Mouse (Mus musculus) c-Kit-positive CD71-positive TER-119-positive erythroid progenitor cells, embryonic 14.5 days (primary cell): ENCODE measurements around the gene Ctnnd1.
"Not testable (repeated sequence)": the region's sequence is repeated elsewhere in the genome, so short reads cannot be mapped to it uniquely, and the experiment has no call there.

Experiments
- DNase-seq: peaks from one replicate; pipeline ENCODE4 v3.0.0-alpha.2; 2013; ENCODE audit warnings: low spot score

The Ctnnd1 gene

DNA sequence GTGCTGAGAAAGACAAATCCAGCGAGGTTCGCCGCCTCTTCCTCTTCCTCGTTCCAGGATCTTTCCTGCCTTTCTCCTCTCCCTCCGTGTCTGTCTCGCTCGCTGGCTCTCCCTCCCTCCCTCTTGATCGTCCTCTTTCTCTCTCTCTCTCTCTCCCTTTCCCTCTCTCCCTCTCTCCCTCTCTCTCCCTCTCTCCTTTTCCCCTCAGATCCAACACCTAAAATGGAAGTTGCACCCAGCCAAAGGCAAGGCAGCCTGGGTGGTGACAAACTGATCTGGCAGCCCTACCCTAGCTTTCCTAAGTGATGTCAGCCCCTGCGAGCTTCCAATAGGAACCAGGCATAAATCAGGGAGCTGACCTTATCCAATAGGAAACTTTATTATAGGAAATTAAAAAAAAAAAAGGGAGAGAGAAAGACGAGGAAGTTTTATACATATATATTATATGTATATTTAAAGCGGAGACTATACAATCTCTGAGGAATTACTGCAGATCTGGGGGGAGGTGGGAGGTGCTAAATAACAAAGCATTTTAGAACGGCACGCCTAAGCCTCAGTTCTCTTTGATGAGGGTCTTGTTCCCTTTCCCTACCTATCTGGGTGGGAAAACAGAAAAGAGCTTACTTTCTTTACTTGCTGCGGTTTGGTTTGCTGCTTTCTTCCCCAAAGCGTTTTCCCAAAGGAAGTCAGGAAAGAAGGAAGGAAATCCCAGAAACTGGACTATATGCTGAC is at the start of gene Ctnnd1:
Gene Ctnnd1 (minus strand): TSS at position 302 of the 732 bp plus-strand sequence.
- peak; percentile 74 for DNase-seq

DNA sequence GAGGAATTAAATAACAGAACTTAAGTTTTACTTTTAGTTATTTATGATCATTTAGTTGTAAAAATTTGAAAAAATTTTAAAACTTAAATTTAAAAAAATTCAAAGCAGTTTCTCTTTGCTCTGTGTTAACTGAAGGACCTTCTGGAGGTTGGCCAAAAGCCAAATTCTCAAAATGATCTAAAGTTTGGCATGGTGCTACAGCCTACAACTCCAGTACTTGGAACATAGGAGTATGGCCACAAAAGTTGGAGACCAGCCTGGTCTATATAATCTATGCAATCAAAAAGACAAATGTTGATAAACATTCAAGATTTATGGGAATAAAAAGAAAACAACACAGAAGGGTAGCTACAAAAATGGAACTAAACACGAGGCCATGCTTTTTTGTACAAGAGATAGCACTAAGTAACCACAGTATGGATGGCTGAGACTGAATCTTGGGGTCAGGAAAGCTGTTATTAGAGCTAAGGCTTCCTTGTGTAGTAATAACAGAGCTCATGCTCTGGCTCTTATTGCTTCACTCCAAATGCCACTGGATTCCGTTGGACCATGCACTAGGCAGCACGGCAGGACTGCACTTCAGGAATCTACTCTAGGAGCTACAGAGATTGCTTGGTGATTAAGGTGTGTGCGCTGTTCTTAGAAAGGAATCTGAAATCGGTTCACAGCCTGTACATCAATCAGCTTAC is 44.6 kb upstream of the Ctnnd1 start:
- DNase-seq: no peak

DNA sequence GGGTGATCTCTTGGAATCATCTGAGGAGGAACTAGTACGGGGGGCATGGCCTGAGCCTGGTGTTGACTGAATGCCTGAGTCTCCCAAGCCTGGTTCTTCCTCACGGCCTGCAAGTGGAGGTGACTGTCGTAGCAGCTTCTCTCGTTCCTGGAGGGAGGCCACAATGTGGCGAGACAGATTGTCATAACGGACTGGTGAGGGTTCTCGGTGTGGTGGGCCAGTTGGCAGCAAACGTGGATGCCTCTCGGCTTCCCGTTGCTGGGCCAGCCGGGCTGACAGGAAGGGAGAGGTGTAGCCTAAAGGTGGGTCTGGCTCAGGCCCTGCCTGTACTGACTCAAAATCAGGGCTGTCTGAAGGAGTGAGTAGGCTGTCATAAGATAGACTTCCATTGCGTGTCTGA is 39.5 kb upstream of the Ctnnd1 start:
- no peak for DNase-seq

DNA sequence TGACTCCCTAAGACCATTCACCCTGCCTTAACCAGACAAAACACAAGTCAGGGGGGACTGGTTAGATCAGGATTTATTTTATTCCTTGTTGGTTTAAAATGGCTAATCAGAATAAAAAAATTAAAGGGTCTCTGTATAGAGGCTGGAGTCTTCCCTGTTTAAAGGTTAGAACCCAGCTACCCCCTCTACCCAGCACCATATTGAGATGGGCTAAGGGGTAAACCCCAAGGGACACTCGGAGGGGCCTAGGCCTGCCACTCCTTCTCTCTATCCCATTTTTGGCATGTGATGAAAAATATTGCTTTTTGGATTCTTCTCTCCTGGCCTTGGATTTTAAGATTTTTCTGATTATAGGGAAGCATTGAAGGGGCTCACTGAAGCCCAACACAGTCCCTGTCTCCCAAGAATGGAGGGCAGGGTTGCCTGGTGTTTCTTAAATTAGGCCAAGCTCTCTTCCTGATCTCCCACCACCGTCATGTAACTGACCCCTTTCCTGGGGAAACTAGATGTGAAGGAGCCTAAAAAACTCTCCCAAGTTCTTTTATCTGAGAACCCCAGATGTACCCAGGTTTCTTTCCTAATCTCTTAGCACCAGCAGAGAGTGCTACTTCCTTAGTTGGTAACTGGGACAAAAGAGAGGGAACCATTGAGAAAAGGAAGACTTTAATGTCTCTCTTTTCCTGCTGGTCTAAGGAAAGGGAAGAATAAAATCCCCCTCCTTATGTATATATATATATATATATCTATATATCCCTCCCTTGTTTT is 37.7 kb upstream of the Ctnnd1 start:
- DNase-seq: peak; percentile 23

DNA sequence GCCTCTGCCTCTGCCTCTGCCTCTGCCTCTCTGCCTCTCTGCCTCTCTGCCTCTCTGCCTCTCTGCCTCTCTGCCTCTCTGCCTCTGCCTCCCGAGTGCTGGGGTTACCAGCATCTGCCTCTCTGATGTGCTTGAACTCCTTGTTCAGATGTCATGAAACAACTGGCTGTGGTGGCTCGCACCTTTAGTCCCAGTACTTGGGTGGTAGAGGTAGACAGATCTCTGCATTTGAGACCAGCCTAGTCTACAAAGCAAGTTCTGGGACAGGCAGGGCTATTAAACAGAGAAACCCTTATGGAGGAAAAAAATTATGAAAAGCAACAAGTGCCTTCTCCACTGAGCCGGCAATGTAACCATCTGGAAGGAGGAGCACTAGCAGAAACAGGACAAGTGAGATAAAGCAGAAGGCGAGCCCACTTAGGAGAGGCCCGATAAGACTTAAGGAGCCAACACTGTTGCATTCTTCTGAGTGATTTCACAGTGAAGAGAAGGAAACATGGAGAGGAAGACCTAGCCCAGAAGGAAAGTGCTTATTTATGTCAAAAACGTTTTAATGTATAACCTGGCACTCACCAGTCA is 32.1 kb upstream of the Ctnnd1 start:
- peak; percentile 69 for DNase-seq

DNA sequence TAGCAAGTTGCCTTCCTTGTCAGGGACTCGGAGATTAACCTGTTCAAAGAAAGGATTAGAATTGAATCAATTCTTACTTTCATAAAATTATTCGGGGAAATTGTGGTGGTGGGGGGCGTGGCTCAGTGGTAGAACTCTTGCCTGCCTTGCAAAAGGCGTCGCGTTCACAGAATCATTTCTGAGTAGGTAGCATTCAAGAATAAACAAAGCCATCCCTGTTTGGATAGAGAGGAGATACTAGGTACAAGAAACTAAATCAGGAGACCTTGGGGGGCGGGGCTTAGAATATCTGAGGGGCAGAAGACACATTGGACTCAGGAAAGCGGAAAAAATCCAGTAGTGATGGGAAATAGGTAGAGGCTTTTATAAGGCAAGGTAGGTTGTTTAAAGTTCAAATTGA is 28.5 kb upstream of the Ctnnd1 start, which contains the start of gene Tmx2:
Gene Tmx2 (minus strand): TSS at position 125 of the 400 bp plus-strand sequence.
- DNase-seq: no peak

DNA sequence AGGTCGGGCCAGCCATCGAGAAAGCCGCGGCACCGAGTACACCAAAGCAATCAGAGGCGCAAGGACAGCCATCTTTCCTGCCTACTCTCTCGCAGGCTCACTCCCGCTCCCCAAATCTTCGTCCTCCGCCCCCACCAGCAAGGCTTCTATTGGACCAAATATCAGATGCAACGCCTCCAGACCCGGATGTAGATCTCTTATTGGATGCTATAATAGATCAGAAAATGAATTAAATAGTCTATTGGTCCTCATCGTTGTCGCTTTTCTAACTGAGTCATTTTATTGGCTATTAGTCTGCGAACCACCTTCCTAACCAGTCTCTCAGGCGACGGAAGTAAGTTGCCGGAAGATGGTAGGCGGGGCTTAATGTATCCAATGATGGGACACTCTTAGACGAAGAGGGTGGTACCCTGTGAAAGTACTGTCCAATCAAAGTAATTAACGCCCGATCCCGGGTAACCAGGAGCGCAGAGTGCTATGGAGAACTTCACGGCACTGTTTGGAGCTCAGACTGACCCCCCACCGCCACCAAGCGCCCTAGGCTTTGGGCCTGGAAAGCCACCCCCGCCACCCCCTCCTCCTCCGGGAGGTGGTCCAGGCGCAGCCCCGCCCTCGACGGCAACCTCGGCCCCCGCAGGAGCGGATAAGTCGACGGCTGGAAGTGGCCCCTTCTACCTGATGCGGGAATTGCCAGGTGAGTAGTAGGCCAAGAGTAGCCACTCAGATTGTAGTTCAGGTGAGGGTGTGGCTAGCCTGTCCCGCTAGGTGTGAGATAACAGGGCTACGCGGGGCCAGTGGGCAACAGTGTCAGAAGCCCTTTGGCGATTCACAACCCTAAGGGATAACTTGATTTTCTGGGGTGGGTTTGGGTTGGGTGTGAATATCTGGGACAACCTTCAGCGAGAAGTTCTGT is 27.7 kb upstream of the Ctnnd1 start, which contains the start of the genes Gm28635 and Med19:
Gene Gm28635 (minus strand): TSS at position 74 of the 913 bp plus-strand sequence.
Gene Med19 (plus strand): TSS at position 435 of the 913 bp plus-strand sequence.
- peak; percentile 99 for DNase-seq

DNA sequence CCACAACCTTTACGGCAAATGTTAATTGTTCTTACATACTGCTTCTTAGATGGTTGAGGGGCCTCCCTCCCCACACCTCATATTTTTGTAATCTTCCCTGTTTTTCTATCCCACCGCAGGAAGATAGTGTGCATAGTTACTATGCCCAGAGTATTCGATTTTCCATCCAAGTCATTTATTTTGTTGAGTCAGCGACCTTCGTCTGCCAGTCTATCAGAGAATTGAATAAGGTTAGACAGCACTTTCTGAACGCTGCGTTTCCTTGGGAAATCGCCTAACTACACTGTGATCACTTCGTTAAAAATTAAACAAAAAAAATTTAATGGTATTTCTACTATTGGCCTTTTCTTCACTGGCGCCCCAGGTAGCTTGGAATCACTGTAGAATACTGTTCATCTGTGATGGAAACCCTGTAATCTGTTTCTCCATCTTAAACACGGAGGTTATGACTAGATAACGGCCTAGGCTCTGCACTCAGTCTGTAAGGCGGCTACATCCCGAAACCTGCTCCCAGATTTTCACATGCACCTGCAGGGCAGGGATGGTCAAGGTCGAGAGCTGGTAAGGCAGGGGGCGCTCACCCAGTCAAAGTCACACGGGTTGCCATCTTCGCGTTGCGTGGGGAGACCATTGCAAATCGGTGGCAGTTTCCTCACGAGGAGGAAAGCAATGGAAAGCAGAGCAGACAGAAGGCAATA is 26.9 kb upstream of the Ctnnd1 start:
- DNase-seq: peak; percentile 29

DNA sequence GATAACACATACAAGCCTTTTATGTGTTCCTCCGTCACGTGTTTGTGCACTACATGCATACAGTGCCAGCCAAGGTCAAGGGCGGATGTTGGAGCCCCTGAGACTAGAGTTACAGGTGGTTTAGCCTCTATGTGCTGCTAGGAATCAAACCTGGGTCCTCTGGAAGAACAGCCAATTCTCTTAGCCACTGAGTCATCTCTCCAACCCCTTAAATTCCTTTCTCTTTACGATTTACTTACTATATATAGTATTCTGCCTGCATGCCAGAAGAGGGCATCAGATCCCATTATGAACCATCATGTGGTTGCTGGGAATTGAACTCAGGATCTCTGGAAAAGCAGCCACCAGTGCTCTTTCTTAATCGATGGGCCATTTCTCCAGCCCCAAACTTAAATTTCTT is 21.0 kb upstream of the Ctnnd1 start:
- DNase-seq: not testable (repeated sequence)

DNA sequence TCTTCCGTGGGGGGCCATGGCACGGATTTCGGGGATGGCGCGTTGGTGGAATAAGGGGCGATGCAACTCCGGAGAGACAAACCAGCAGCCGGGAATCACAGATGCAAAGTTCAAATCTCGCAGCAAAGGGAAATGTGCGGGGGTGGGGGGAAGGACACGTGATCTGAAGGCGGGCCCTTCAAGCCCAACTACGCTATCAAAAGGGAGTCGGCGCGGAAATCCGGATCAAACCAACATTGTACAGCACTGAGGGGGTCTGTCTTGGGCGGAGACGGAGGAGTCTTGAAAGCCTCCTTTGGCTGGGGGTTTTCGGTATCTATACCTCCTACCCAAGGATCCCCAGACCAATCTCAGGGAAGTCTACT is 20.0 kb upstream of the Ctnnd1 start, which contains the start of gene Selenoh:
Gene Selenoh (minus strand): TSS at position 202 of the 365 bp plus-strand sequence.
- DNase-seq: peak; percentile 89

DNA sequence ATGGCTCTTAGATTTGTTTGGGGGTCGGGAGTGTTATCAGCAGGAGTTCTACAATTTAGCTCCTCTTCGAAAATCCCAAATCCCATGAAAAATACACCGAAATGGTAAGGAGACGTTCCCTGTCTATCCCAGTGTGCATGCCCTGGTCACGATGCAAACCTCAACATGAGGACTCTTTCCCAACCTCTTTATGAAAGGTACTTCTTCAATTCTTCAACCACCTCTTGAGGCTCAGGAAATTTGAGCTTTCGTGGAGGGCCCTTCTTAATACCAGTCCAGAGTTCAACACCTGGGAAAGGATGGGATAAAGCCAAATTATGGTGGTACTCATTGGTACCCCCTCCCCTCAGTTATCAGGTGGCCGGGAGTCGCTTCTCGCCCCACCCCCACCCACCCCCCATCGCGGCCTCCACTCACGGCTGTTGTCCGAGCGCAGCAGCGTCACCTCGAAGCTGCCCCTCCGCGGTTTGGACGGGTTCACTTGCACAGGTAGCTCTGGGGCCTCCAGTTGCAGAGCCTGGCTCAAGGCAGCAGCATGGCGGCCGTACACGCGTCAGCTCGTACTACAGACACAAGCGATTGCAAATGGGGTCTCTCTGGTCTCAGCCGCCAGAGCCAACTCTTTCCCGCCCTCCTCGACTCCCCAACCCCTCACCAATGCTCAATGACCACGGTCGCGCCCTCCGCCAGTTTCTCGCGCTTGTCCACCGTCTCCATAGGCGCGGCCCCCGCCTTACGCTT is 19.4 kb upstream of the Ctnnd1 start:
- no peak for DNase-seq

DNA sequence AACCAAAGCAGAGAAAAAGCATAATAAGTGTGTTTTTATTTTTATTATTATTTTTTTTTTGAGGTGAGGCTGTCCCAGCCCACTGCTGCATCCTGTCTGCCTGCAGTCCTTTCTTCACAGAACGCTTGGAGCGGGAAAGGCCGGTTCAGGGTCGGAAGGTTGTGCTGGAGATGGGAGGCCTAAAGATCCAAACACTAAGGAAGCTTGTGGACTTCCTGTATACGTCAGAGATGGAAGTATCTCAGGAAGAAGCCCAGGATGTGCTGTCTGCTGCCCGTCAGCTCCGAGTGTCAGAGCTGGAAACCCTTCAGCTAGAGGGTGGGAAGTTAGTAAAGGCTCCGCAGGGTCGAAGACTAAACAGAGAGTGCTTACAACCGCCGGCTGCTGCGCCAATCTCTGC is 15.5 kb upstream of the Ctnnd1 start:
- DNase-seq: no peak

DNA sequence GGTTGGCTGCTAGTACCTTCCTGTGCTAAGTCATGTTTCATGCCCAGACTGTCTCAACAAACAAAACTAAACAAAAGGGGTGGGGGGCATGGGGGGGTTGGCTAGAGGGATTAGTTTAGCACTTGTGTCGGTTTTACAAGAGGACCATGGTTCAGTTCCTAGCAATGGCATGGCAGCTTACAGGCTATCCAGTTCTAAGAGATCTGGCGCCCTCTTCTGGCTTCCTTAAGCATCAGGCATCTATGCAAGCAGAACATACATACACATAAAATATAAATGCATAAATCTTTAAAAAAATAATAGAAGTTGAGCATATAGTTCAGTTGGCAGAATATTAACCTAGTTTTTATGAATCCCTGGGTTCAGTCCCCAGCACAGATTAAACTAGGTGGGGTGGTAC is 12.3 kb upstream of the Ctnnd1 start:
- DNase-seq: peak; percentile 71

DNA sequence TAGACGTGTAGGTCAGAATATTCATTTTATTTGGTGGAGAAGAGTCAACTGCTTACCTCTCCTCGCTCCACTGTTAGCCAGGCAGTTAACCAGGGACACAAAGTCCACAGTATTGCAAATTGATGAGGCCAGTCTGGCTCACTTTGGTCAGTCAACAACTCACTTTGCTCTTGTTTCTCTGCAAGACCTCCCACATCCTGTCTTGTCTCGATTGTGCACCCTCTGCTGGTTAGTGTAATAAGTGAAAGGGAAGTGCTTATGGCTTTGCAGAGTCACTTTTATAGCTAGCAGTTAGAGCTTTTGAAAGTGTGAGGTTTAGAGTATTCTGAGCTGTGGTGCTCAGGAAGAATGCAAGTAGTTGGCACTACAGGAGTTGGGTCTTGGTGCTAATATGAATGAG is 9.7 kb upstream of the Ctnnd1 start:
- DNase-seq: peak; percentile 38

DNA sequence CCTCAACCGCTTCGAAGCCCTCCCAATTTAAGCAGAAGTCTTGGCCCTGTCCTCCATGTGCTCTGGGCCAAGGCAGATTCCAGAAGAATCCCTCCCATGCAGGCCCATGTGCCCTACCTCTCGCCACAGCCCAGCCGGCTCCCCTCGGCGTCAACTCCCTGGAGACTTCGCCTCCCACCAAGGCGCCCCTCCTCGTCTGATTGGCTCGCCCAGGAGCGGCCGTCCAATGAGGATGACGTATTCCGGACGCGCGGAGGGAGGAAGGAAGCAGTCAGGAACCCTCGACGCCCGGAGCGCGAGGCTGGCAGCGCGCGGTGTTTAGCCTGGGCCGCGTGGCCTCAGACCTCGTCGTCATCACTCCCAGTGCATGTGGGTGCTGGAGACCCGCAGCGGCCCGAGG is 8.2 kb upstream of the Ctnnd1 start, which contains the start of gene Btbd18:
Gene Btbd18 (plus strand): TSS at position 274 of the 400 bp plus-strand sequence.
- no peak for DNase-seq

DNA sequence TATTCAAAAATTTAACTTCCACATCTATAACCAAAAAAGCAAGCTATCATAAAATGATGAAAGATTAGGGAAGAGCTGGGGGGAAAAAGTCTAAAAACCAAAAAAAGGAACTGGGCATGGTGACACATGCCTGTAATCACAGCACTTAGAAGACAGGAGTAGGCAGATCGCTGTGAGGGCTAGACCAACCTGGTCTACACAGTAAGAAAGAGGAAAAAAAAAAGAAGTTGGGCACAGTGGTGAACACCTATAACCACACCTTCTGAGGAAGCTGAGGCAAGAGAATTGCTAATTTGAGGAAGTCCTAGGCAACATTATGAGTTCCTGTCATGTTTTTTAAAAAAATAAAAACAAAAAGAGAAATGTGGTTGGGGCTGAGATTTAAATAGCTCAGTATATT is 5.3 kb upstream of the Ctnnd1 start:
- DNase-seq: no peak

DNA sequence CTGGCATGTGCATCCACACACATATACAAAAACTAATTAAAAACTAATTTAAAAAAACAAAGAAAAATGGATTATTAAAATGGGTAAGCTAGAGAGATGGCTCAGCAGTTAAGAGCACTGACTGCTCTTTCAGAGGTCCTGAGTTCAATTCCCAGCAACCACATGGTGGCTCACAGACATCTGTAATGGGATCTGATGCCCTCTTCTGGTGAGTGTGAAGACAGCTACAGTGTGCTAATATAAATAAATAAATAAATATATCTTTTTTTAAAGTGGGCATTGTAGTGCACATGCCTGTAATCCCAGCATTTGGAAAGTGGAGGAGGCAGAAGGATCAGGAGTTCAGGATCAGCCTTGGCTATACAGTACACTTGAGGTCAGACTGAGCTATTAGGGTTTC is 2.8 kb upstream of the Ctnnd1 start:
- DNase-seq: no peak

DNA sequence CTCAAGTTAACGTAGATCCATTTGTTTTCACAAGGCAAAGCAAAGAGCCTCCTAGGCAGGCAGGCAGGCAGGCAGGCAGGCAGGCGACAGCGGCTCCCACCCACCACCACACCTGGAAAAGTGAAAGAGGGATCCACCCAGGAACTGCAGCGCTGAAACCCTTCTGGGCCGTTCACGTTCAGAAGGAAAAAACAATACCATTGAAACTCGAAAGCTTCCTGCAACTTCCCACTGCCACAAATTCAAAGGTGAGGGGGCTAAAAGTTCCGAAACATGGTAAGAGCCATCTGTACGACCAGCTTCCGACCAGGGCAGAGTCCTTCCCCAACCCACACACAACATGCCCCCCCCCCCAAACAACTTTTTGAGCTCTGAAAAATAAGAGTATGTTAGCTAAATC is 891 bp downstream of the Ctnnd1 start:
- DNase-seq: peak; percentile 31

DNA sequence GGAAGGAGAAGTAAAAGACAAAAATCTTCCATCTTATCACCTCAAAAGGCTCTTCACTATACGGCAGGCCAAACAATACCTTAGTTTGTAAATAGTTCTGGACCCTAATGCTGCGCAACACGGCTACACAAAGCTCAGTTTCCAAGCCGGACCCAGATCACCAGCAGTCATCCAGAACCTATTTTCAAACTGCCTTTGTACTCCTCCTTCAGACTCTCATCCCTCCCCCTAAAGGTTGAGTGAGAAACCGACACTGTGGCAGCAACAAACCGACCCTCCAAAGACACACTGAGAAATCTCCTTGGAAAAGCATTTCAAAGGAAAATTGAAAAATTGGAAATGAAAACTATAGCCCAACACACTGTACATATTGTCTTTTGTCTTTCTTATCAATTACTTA is 2.2 kb downstream of the Ctnnd1 start:
- no peak for DNase-seq
